Mouse (Mus musculus) layer of hippocampus, adult 2 months (tissue): Measurements from ENCODE around the gene Tmem123. TPM values are rescaled to one million over a fixed set of nuclear protein-coding genes. Genes with fewer than 3 reads are reported as not detected.

Experiments used
- DNase-seq, 2 experiments: peaks; one replicate each; pipeline ENCODE4 v3.0.0; 2022; ENCODE audit warnings: low spot score in 2 of 2
- H3K27ac ChIP-seq: fragments of 200-600 bp; 2 replicates; pipeline ENCODE4 v1.8.1; 2022
- H3K4me3 ChIP-seq: fragments of 200-600 bp; 2 replicates; pipeline ENCODE4 v1.8.1; 2022; ENCODE audit warnings: mild to moderate bottlenecking
- CTCF ChIP-seq: fragments of 200-600 bp; conservative IDR thresholded peaks from 2 replicates; pipeline ENCODE4 v1.8.1; 2022; ENCODE audit warnings: antibody characterized with exemption, mild to moderate bottlenecking, moderate library complexity
- microRNA-seq, 2 experiments: library from miRNA; unstranded; fragments of <30 nt; microRNA quantifications; one replicate each; pipeline ENCODE4 v1.2.0; 2021
- total RNA-seq, 2 experiments: library from RNA; stranded (reverse); gene quantifications; 2 replicates each; pipeline ENCODE4 v1.2.3; 2021

Tmem123 gene
- total RNA-seq, 2 experiments from 2014 or later: 9.9 to 11.1 TPM

- no peak for DNase-seq
- no peak overlapping the region for H3K27ac ChIP-seq
- H3K4me3 ChIP-seq: no peak overlapping the region
- TF ChIP-seq CTCF: no peak
Observed at GRCm38 (mm10) chr9:7841221-7841620, 77.4 kb downstream of the Tmem123 start.

Small RNA genes lying within 50 kb of the gene (microRNA-seq; reads per million reads assigned to microRNA genes)
- gene Mir5618: 0 to 0.18 reads per million in 2 experiments

Other genes starting within 250 kb of the Tmem123 start
- gene Mmp8, start 205.6 kb upstream of the Tmem123 start, total RNA-seq: not detected
- not detected for gene Mmp27, start 192.6 kb upstream of the Tmem123 start, total RNA-seq
- not detected for gene Mmp20, start 135.8 kb upstream of the Tmem123 start, total RNA-seq
- gene Mmp7, start 72.0 kb upstream of the Tmem123 start, total RNA-seq: not detected
- 10 to 100 TPM; 32.7 to 37.6 TPM for gene Birc2, start 73.0 kb downstream of the Tmem123 start, total RNA-seq
- 1 to 10 TPM; 1.1 to 3.0 TPM for gene Birc3, start 109.1 kb downstream of the Tmem123 start, total RNA-seq
- 10 to 100 TPM; 15.7 to 17.7 TPM for gene Yap1, start 240.6 kb downstream of the Tmem123 start, total RNA-seq